Mouse (Mus musculus): Measurements from ENCODE around the gene 1110008L16Rik.
"Not testable (repeated sequence)": the region's sequence is repeated elsewhere in the genome, so short reads cannot be mapped to it uniquely, and the experiment has no call there.

Gene 1110008L16Rik

DNA sequence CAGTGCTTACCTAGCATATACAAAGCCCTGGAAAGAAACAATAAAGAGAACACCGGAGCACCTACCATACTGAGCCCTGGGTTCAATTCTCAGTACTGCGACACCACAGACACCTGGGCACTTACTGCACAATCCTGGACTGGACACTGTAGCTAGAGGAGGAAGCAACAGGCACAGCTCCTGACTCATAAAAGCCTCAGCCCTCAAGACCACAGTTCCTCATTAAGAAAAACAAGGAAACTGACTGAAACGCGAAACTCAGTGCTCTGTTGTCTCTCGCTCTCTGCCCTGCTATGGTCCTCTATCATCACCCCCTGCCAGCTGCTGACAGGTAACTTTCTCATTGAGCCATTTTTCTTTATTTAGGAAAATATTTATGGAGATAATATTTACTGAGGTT, at the start of gene 1110008L16Rik:
Gene 1110008L16Rik, plus strand, starts transcription at position 242 of the 400 bp plus-strand sequence.
- DNase-seq (ENCODE audit: low spot score in 2 of 2) = no peak

DNA sequence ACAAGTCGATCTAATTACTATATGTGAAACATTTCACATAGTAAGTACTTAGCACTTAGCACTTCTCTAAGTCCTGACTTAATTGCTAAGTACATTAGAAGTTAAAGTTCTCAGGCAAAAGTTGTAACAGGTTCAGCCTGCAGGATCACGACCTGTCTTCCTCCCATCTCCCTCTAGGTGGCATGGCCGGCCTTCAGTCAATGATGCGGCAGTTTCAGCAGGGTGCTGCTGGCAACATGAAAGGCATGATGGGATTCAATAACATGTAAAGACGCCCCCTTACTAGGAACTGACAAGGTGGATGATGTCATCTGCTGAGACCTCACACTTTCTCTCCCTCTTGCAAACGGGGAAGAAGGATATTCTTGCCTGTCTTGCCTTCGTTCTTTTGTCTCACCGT, 37.4 kb upstream of the 1110008L16Rik start:
- DNase-seq (ENCODE audit: low spot score in 2 of 2) = not testable (repeated sequence)

DNA sequence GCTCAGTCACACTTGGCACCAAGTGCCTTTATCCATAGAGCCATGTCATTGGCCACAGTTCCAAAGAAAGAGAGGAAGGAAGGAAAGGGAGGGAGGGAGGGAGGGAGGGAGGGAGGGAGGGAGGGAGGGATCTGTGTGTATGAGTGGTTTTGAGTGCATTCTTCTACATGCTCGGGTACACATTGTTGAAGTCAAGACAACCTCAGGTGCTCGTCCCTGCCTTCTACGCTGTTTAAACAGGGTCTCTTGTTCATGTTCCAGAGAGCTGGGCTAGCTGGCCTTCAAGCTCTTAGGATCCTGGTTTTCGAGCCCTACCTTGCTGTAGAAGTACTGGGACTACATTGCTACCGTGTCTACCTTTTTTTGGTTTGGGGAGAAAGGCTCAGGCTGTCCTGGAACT, 36.0 kb upstream of the 1110008L16Rik start:
- not testable (repeated sequence) for DNase-seq (ENCODE audit: low spot score in 2 of 2)

DNA sequence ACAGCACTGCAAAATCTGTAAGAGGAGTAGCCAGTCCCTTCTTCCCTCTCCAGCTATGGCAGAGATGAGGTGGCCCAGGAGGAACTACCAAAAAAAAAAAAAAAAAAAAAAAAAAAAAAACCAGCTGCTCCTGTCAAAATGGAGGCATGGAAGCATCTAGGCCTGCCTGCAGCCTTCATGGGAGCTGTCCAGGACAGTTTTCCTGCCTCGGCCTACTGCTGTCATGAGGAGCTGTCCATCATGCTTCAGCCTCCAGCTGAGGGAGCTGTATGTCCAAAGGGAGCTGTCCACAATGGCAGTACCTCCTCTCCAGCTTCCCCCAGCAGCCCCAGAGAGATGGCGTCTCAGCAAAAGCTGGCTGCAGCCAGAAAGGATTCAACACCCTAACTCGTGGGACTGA, 27.1 kb upstream of the 1110008L16Rik start:
- DNase-seq (ENCODE audit: low spot score in 2 of 2) = no peak

DNA sequence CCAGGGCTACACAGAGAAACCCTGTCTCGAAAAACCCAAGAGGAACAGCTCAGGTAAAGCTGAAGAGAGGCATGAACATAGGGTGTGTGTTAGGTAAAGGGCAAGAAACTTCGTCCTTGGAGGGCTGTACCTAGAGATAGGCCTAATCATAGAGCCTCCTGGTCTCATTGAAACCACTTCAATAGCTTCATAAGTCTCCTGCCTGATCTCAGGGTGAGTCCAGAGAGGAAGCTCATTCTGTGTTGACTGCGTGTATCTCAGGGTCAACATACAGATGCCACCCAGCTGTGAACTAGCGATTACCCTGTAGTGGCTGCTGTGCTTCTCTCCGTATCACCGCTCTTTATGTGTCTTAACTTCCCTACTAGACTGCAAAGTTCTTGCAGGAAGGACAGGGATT, 21.8 kb upstream of the 1110008L16Rik start:
- not testable (repeated sequence) for DNase-seq (ENCODE audit: low spot score in 2 of 2)

DNA sequence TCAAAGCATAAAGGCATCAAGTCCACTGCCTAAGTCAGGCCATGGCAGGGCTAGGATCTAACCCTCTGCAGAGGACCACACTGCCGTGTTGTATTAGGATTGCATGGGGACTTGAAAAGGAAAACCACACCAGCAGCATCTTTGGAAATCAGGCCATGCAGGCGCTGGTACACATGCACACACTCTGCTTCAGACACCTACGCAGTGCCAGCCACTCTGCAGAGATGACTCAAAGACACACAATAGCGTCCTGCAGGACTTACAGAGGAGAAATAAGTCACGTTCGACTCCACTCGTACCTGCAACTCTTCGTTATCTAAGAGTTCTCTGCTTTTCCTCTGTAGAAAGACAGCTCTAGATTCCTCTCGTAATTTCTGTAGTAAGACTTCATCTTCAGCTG, 1.3 kb upstream of the 1110008L16Rik start:
- DNase-seq (ENCODE audit: low spot score in 2 of 2) = no peak

DNA sequence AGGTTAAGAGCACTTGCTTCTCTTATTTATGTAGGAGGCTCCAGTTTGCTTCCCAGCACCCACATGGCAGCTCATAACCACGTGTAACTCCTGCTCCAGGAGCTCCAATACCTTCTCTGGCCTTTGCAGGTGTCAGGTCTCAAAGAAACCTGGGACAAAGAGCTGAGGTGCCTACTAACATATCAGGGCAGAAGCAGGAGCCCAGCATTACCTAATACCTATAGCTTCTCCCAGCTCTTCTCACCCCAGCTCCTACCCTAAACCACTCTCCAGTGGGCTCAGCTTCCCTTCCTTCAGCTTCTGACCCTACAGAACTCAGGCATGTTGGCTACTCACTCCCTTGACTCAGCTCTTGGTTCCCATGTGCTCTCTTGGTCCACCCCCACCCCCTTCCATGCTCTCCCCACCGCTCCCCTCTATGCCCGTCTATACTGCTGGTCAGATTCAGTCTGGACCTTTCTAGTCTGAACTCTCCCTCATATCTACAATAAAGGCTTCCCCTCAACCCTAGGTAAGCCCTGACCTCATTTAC, 1.5 kb downstream of the 1110008L16Rik start:
- DNase-seq (ENCODE audit: low spot score in 2 of 2) = no peak

DNA sequence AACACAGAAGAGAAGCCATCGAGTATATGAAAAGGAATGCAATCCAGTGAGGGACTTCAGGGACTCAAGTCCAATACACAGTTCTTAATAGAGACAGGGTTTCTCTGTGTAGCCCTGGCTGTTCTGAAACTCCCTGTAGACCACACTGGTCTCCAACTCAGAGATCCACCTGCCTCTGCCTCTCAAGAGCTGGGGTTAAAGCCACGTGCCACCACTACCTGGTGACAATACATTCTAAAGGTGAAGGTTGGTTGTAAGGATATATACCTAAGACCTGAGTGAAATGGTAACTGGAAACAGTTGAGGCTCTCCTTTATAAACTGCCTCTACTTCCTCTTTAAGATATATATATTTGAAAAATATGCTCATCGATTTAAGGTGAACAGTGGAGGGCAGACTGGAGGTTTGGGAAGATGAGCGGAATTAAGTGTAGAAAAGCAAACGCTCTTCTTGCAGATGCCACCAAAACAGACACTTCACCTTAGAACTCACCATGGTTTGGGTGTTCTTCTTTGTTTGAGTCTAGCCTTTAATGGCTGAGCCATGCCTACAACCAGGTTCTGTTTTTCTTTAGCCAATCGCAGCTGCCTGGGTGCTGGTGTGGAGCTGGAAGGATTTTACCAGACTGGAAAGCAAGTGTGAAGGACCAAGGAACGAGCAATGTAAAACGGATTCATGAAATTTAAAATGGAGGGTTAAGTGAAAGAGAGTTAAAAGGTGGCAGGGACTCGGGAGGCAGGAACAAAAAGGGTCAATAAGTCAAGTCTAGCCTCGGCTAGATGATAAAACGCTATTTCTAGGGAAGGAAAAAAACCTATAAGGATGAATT, 2.3 kb downstream of the 1110008L16Rik start:
- DNase-seq (ENCODE audit: low spot score in 2 of 2) = no peak

DNA sequence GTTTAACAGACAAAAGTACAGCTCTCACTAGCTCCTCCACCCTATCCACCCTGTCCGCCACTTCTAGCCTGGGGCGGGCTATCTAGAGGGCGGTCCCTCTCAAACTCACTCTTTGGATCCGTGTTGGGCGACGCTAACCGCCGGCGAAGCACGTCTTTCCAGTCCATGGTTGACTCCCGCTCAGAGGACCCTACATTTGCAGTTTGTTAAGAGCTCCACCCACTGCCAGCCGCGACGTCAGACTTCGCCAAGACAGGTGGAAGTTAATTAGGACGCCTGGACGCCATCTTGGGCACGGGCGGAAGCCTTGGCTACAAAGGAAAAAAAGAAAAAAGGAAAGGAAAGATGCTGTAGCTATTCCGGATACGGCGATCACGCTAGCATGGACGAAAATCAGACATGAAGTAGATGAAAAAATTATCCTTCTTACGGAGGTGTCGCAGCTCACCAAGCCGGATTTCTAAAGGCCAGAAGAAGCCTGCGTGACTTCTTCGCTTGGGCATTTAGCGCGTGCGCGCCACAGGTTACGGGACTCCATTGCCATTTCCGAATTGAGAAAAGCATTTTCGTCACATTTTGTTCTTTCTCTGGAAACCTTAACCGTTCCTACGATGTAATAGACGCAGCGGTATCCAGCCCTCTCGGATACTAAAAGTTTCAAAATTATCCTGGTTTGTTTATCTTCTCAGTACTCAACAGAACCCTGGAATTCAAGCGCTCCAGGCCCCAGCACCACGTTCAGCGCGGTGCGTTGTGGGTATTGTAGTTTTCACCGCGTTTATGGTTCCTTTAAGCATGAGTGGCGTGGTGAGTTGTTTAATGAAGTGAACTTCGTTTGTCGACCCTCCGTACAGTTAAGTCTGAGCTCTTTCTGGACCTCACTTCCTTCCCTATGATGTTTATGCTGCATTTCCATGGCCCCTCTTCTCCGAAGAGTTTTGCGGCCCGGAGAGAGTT, 3.4 kb downstream of the 1110008L16Rik start, which contains the start of gene Ppp2r3c:
Gene Ppp2r3c, minus strand, starts transcription at position 514 of the 957 bp plus-strand sequence.
- peak; percentile 84 for DNase-seq (ENCODE audit: low spot score in 2 of 2)

DNA sequence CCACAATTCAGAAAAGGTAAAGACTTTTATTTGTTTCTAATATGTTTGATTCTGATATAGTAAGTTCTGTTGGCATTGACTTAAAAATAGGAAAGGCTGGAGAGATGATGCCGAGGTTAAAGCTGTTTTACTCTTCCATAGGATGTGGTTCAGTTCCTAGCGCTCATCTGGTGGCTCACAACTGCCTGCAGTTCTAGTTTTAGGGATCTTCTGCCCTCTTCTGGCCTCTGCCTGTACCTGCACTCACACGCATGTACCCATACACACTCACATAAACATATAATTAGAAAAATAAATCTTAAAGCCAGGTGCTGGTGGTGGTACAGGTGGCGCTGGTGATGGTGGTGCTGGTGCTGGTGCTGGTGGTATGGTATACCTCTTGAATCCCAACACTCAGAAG, 7.0 kb downstream of the 1110008L16Rik start:
- DNase-seq (ENCODE audit: low spot score in 2 of 2) = no peak

DNA sequence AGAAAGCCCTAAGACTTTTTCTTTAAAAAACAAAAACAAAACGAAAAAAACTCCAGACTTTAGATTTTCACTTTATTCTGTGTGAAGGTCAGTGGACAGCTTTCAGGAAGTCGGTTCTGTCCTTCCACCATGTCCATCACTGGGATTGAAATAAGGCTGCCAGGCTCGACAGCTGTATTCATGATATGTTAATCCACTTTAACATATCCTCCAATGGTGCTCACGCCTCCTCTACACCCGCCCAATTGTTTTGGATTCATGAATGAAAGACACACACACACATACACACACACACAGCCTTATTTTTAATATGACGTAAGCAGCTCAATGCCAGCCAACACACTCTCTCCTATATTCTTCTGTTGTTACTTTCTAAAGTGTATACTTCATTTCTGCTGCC, 8.2 kb downstream of the 1110008L16Rik start:
- no peak for DNase-seq (ENCODE audit: low spot score in 2 of 2)

DNA sequence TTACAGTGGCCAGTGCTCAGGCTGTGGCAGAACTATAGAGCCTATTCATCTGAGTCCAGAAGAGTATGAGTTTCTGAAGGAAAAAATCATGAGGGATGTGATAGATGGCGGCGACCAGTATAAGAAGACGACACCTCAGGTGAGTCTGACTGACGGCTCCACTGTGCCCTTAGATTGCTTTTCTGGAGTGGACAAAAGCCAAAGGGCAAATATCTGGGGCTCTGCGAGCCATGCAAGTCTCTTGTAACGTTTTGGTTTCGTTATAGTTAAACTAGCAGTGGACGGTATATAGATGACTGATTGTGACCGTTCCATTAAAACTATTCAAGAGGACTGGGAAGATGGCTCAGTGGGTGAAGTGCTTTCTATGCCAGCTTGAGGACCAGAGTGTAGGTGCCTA, 9.4 kb downstream of the 1110008L16Rik start:
- DNase-seq (ENCODE audit: low spot score in 2 of 2) = no peak

DNA sequence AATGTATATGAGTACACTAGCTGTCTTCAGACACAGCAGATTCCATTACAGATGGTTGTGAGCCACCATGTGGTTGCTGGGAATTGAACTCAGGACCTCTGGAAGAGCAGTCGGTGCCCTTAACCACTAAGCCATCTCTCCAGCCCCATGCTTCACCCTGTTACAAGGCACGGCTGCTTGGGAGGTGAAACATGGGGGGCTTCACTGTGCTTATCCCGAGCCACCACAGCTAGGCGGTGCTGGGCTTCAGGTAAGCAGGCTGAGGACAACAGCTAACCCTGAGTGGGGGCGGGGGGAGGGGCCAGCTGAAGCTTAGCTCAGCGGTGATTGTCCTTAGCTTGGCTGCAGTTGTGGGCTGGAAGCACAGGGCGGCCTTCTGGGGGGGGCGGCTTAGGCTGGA, 10.1 kb downstream of the 1110008L16Rik start:
- DNase-seq (ENCODE audit: low spot score in 2 of 2) = no peak

DNA sequence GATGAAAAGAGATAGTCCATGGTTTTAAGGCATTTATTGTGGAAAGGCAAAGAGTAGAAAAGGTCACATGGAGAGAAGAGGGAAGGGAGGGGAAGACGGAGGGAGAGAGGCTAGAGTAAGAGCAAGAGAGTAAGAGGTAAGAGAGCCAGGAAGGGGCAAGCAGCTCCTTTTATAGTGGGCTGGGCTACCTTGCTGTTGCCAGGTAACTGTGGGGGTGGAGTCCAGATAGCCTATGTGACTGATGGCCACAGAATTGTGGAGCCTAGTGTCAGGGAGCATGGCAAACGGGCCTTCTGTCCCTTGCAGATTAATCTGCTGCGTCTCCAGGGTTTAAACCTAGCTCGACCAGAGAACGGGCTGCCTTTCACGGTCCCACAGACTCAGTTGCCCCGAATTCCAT, 12.5 kb downstream of the 1110008L16Rik start:
- no peak for DNase-seq (ENCODE audit: low spot score in 2 of 2)

DNA sequence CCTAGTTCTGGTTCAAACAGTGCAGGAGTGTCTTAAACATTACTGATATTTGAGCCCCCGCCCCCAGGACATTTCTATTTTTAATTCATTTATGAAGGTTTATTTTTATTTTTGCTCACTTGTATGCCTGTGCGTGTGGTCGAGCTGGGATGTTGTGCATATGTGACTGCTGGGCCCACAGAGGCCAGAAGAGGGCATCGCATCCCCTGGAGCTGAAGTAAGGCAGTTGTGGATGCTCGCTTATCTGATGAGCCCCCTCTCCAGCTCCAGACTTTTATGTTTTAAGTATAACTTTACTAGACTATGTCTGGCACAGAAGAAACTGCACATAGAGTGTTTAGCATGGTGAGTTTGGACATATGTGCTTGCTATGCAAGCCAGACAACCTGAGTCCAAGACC, 14.5 kb downstream of the 1110008L16Rik start:
- no peak for DNase-seq (ENCODE audit: low spot score in 2 of 2)

DNA sequence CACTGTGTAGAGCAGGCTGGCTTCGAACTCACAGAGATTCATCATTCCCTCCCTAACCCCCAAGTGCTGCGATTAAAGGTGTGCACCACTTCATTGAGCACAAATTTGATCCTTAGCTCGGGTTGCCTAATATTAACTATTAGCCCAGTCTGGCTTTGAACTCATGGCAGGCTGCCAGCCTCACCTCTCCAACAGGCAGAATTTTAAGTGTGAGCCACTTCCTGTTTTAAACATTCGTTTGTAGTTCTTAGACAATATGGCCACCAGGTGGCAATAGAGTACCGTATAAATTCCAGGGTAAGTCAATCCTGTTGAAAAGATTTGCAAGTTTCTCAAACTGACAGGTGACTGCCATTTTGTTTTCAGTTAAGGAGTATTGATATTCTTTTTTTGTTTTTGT, 15.8 kb downstream of the 1110008L16Rik start:
- DNase-seq (ENCODE audit: low spot score in 2 of 2) = peak; percentile 30 to 72

DNA sequence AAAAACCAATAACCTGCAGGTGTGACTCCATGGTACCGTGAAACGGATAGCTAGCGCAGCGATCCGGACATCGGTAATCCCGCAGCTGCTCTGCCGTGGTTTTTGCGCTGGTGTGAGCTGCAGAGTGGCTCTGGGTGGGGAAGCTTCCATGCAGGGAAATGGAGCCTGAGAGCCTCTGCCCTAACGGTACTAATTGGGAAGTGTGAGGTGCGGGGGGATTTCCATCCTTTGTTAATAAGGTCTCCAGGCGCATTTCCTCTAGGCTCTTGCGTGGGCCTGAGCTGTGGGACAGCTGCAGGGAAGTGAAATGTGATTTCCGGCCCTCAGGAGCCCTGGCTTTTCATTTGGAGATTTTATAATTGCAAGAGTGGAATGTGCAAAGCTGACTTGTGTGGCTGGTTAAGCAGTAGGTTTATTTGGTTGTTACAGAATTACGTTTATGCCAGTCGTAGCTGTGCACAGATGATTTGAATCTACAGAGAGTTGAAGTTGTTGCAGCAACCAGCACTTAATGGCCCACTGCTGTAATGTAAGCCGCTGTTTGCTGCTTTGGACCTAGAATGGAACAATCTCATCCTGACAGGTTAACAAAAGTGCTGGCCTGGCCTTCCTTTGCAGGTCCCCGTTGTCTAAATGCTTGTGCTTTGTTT, 22.4 kb downstream of the 1110008L16Rik start:
- no peak for DNase-seq (ENCODE audit: low spot score in 2 of 2)

DNA sequence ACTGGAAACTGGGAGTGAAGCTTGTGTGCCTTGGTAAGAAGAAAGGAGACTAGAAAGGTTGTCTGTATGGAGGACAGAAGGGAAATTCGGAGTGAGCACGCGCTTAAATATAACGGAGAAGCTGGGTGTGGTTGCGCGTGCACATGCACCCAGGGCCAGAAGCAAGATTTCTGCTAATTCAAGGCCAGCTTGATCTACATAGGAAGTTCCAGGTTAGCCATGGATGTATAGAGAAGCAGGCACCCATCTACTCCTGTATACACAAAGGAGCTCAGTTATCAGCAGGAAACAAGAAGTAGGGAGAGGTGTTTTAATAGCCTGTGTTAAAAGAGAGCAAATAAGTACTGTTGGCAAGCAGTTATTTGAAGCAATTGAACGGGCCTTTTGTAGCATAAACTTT, 26.3 kb downstream of the 1110008L16Rik start:
- DNase-seq (ENCODE audit: low spot score in 2 of 2) = no peak

DNA sequence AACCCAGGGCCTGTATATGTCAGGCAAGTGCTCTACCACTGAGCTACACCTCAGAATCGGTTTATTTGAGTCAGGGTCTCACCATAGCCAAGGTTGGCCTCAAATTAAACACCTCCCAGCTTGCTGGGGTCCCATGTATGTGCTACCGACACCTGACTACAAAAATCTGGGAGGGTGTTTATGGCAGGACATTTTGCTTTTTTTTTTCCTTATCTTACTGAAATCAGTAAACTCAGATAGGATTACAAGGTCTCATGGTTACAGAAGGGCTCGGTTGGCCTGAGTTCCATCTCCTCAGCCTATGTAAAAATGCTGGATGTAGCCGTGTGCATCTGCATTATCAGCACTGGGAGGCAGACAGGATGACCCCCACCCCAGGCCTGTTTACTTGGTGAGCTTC, 29.4 kb downstream of the 1110008L16Rik start:
- DNase-seq (ENCODE audit: low spot score in 2 of 2) = no peak

DNA sequence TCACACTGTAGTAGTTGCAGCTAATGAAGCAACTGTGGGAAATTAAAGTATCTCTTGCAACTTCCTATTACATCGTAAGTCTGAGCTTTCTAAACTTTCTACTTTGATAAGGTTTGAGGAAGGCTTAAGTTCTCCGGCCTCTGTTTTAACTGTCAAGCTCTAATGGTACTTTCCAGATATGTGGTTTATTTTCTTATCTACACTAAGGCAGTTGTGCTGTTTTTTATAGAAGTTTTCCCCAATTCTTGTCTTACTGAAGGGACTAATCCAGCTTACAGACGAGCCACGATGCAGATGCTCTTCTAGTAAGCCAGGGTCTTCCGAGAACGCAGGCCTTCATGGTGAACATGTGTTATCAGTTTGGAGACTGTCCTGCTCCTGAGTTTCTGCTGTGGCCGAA, 30.0 kb downstream of the 1110008L16Rik start:
- DNase-seq (ENCODE audit: low spot score in 2 of 2) = no peak

DNA sequence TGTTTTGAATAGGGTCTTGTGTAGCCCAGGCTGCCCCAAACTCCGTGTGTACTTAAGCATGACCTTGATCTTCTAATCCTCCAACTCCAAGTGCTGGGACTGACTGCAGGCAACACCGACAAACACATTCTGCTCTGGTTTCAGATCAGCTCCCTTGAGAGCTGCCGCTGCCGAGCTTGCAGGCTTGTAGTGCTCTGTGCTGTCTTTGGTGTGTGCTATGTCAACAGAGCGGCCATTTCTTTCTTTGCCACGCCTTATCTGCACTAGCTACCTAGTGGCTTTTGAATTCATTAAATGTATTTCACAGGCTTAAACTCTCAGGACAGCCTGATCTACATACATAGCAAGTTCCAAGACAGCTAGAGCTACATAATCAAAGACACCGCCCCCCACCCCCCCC, 34.3 kb downstream of the 1110008L16Rik start:
- no peak for DNase-seq (ENCODE audit: low spot score in 2 of 2)

DNA sequence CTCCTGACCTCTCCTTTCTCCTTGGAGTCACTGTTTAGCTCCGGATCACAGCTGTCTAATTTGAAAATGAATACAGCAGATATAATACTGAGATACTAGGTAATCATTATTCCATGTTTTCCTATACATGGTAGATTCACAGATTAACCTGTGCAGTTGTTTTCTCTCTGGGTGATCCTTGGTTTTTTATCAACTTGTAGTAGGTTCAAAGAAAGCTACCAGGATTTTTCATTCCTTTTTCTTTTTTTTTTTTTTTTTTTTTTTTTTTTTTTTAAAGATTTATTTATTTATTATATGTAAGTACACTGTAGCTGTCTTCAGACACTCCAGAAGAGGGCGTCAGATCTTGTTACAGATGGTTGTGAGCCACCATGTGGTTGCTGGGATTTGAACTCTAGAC, 39.1 kb downstream of the 1110008L16Rik start:
- not testable (repeated sequence) for DNase-seq (ENCODE audit: low spot score in 2 of 2)
